ENCODE assay signal across 8 mouse cellular contexts in genomic region chr16:10783883-10784792, GRCm38 (mm10). TPM values are rescaled to one million over a fixed set of nuclear protein-coding genes. Genes with fewer than 3 reads are reported as not detected.
DNase-seq lines count a peak whose midpoint lies in the region; ATAC-seq and TF ChIP-seq lines count a peak whose summit lies in the region.

No protein-coding gene starts in this region.

- H3K4me2 ChIP-seq in lung, embryonic 14.5 days: peak overlapping the region; percentile 98
- peak overlapping the region; percentile 97 for H3K4me2 ChIP-seq in kidney, embryonic 14.5 days (replicated peaks; ENCODE audit: low read depth, low read length)
- peak overlapping the region; percentile 98 for H3K4me2 ChIP-seq in lung, embryonic 15.5 days

- under 1% methylated on average over 81 of the region's 81 CpGs for WGBS in lung, embryonic 14.5 days
- WGBS in kidney, embryonic 14.5 days: 2% methylated on average over 78 of the region's 81 CpGs
- WGBS in lung, embryonic 15.5 days: under 1% methylated on average over 80 of the region's 81 CpGs

- peak; percentile 79 for DNase-seq in lung, embryonic 14.5 days
- DNase-seq in lung, postnatal 25 days (ENCODE audit: low spot score): no peak
- peak; percentile 49 for DNase-seq in cerebellum, adult 11-12 months
- DNase-seq in gastrocnemius, postnatal 14 days: peak; percentile 46
- peak; percentile 54 to 55 for DNase-seq in right cerebral cortex, postnatal 10 days (ENCODE audit: low spot score in 2 of 2)

- intact Hi-C loops in gastrocnemius, postnatal 14 days (cut with DNase I; ENCODE audit: low total_unique reads): loop anchor here (5.0 kb wide), 1 partner anchor 142 kb away; no protein-coding TSS in a partner anchor

- TF ChIP-seq CTCF in lung, embryonic 14.5 days (IDR thresholded peaks at IDR 0.05; ENCODE audit: low read depth): peak; percentile 20; the same call in 1 of the 2 replicates

- H3K9me3 ChIP-seq in lung, embryonic 14.5 days (ENCODE audit: low read depth, low read length): no peaks in the 10 kb centered on the region
- H3K9me3 ChIP-seq in kidney, embryonic 14.5 days (ENCODE audit: control insufficient read depth, low read length): no peaks in the 10 kb centered on the region
- H3K9me3 ChIP-seq in lung, embryonic 15.5 days: no peaks in the 10 kb centered on the region

- no peaks in the 10 kb centered on the region for H3K27me3 ChIP-seq in lung, embryonic 14.5 days (ENCODE audit: insufficient read depth, low read length)
- no peaks in the 10 kb centered on the region for H3K27me3 ChIP-seq in kidney, embryonic 14.5 days (ENCODE audit: control insufficient read depth, insufficient read depth, low read length)
- no peaks in the 10 kb centered on the region for H3K27me3 ChIP-seq in lung, embryonic 15.5 days

- peak overlapping the region; percentile 85 for H3K9ac ChIP-seq in lung, embryonic 14.5 days
- peak overlapping the region; percentile 81 for H3K9ac ChIP-seq in kidney, embryonic 14.5 days (ENCODE audit: low read depth, low read length)
- H3K9ac ChIP-seq in lung, embryonic 15.5 days: peak overlapping the region; percentile 82

- H3K4me1 ChIP-seq in lung, embryonic 14.5 days (ENCODE audit: insufficient read depth): peaks cover 23% of the 10 kb centered on the region
- peaks cover 28% of the 10 kb centered on the region for H3K4me1 ChIP-seq in kidney, embryonic 14.5 days (ENCODE audit: control insufficient read depth, insufficient read depth, low read length)
- H3K4me1 ChIP-seq in lung, embryonic 15.5 days: peaks cover 63% of the 10 kb centered on the region

- H3K27ac ChIP-seq in lung, embryonic 14.5 days (ENCODE audit: low read depth): peak overlapping the region; percentile 98
- peak overlapping the region; percentile 96 for H3K27ac ChIP-seq in kidney, embryonic 14.5 days (ENCODE audit: low read depth, low read length)
- H3K27ac ChIP-seq in lung, embryonic 15.5 days: peak overlapping the region; percentile 99

- peak overlapping the region; percentile 70 for H3K4me3 ChIP-seq in lung, embryonic 14.5 days (ENCODE audit: low read depth, low read length)
- peak overlapping the region; percentile 56 for H3K4me3 ChIP-seq in kidney, embryonic 14.5 days (ENCODE audit: low read length)
- peak overlapping the region; percentile 62 for H3K4me3 ChIP-seq in lung, embryonic 15.5 days

- ATAC-seq in lung, embryonic 14.5 days (ENCODE audit: insufficient read depth): 0 out of 2 replicates have a peak, but pooled peaks have one; percentile 1
- ATAC-seq in kidney, embryonic 14.5 days (ENCODE audit: low FRiP score, low TSS enrichment): no peak
- ATAC-seq in lung, embryonic 15.5 days (ENCODE audit: borderline replicate concordance, extremely low read depth, low FRiP score, low TSS enrichment): no peak
- ATAC-seq in frontal cortex, adult (ENCODE audit: low TSS enrichment): no peak

- H3K36me3 ChIP-seq in lung, embryonic 14.5 days (ENCODE audit: insufficient read depth): no peaks in the 10 kb centered on the region
- H3K36me3 ChIP-seq in kidney, embryonic 14.5 days (ENCODE audit: control insufficient read depth, insufficient read depth, low read length): peaks cover 4% of the 10 kb centered on the region; the same call in 1 of the 2 replicates
- no peaks in the 10 kb centered on the region for H3K36me3 ChIP-seq in lung, embryonic 15.5 days

RNA-seq across cellular contexts. Expression of gene Socs1, which starts 1.2 kb away (rescaled TPM):
- 9.1 and 9.3 TPM in 2 replicates for polyA plus RNA-seq in lung, embryonic 14.5 days (2014; fragmentation: Nextera tagmentation; extraction: Ambion mirVana)
- 1 to 10 TPM in 1 of 2 experiments, under 1 TPM in 1; 0.40 to 1.5 TPM for total RNA-seq in gastrocnemius, postnatal 14 days (2021)
- polyA plus RNA-seq in kidney, embryonic 14.5 days (2014; fragmentation: Nextera tagmentation; extraction: Ambion mirVana): 6.3 and 7.2 TPM in 2 replicates
- polyA plus RNA-seq in lung, embryonic 15.5 days (2015; fragmentation: Nextera tagmentation; extraction: Ambion mirVana): 9.8 and 10.4 TPM in 2 replicates

RNA-seq across cellular contexts. Expression of gene Tnp2, which starts 4.3 kb away (rescaled TPM):
- not detected in 2 replicates for polyA plus RNA-seq in lung, embryonic 14.5 days (2014; fragmentation: Nextera tagmentation; extraction: Ambion mirVana)
- not detected for total RNA-seq in gastrocnemius, postnatal 14 days (2021)
- polyA plus RNA-seq in kidney, embryonic 14.5 days (2014; fragmentation: Nextera tagmentation; extraction: Ambion mirVana): not detected in 2 replicates
- polyA plus RNA-seq in lung, embryonic 15.5 days (2015; fragmentation: Nextera tagmentation; extraction: Ambion mirVana): not detected in 2 replicates

RNA-seq across cellular contexts. Expression of gene Prm3, which starts 6.6 kb away (rescaled TPM):
- not detected in 2 replicates for polyA plus RNA-seq in lung, embryonic 14.5 days (2014; fragmentation: Nextera tagmentation; extraction: Ambion mirVana)
- not detected for total RNA-seq in gastrocnemius, postnatal 14 days (2021)
- polyA plus RNA-seq in kidney, embryonic 14.5 days (2014; fragmentation: Nextera tagmentation; extraction: Ambion mirVana): not detected in 2 replicates
- not detected in 2 replicates for polyA plus RNA-seq in lung, embryonic 15.5 days (2015; fragmentation: Nextera tagmentation; extraction: Ambion mirVana)

RNA-seq across cellular contexts. Expression of gene Prm2, which starts 11.8 kb away (rescaled TPM):
- polyA plus RNA-seq in lung, embryonic 14.5 days (2014; fragmentation: Nextera tagmentation; extraction: Ambion mirVana): not detected in 2 replicates
- total RNA-seq in gastrocnemius, postnatal 14 days (2021): not detected
- not detected in 2 replicates for polyA plus RNA-seq in kidney, embryonic 14.5 days (2014; fragmentation: Nextera tagmentation; extraction: Ambion mirVana)
- not detected in 2 replicates for polyA plus RNA-seq in lung, embryonic 15.5 days (2015; fragmentation: Nextera tagmentation; extraction: Ambion mirVana)

RNA-seq across cellular contexts. Expression of gene Prm1, which starts 21.5 kb away (rescaled TPM):
- not detected in 2 replicates for polyA plus RNA-seq in lung, embryonic 14.5 days (2014; fragmentation: Nextera tagmentation; extraction: Ambion mirVana)
- not detected for total RNA-seq in gastrocnemius, postnatal 14 days (2021)
- not detected in 2 replicates for polyA plus RNA-seq in kidney, embryonic 14.5 days (2014; fragmentation: Nextera tagmentation; extraction: Ambion mirVana)
- polyA plus RNA-seq in lung, embryonic 15.5 days (2015; fragmentation: Nextera tagmentation; extraction: Ambion mirVana): 0.36 TPM in 1 of 2 replicates, not detected in the other
